Comparison of ENCODE assay signal across 13 mouse cellular contexts in the genomic region with DNA sequence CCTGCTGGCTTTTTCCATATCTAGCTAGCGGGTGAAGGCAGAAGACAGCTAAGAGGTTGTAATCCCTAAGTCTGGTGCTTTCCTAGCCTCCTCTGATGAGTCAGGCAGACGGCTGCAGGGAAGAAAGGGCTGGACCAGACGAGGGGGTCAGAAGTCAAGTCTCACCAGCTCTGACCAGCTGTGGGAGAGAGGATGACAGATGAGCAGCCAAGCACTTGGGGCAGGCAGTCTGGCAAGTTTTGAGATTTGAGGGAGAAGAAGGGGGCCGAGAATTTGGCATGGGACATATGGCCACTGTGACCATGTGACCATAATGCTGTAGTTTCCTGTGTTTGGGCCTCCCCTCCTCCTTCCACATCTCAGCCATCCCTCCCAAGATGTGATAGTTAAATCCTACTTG. TPM values are rescaled to one million over a fixed set of nuclear protein-coding genes. Genes with fewer than 3 reads are reported as not detected.
DNase-seq lines count a peak whose midpoint lies in the region; ATAC-seq and TF ChIP-seq lines count a peak whose summit lies in the region.
"Had no signal": no experiment of that assay in that cellular context is flagged by ENCODE, and none has a peak within 500 bp of the region (broad histone marks: within the 10 kb centered on the region; RNA-seq: fewer than 3 reads in every experiment).

No protein-coding gene starts in this region.

- H3K27ac ChIP-seq in forebrain, embryonic 10.5 days, result peak overlapping the region; percentile 36; the same call in 1 of the 2 replicates
- no peak overlapping the region for H3K27ac ChIP-seq in forebrain, embryonic 16.5 days (ENCODE audit: low read length)
- peak overlapping the region; percentile 32 for H3K27ac ChIP-seq in liver, embryonic 14.5 days
- no peak overlapping the region; the same call in 1 of the 2 replicates for H3K27ac ChIP-seq in liver, embryonic 11.5 days (ENCODE audit: low read depth, low read length)
- 0 out of 2 replicates have a peak overlapping the region, but pooled peaks have one; percentile 2 for H3K27ac ChIP-seq in limb, embryonic 10.5 days
- H3K27ac ChIP-seq in stomach, embryonic 16.5 days (ENCODE audit: low read length), result 0 out of 2 replicates have a peak overlapping the region, but pooled peaks have one; percentile 29
- H3K27ac ChIP-seq: forebrain, embryonic 13.5 days; heart, embryonic 15.5 days had no signal

- H3K4me3 ChIP-seq in forebrain, embryonic 10.5 days, result no peak overlapping the region
- no peak overlapping the region for H3K4me3 ChIP-seq in forebrain, embryonic 16.5 days (replicated peaks; ENCODE audit: low read length)
- H3K4me3 ChIP-seq in liver, embryonic 14.5 days (ENCODE audit: insufficient read depth in 1 of 2, low read depth in 2 of 2, low read length in 2 of 2), result no peak overlapping the region
- H3K4me3 ChIP-seq in liver, embryonic 11.5 days (ENCODE audit: low read depth, low read length), result no peak overlapping the region
- no peak overlapping the region for H3K4me3 ChIP-seq in limb, embryonic 10.5 days
- H3K4me3 ChIP-seq in stomach, embryonic 16.5 days (replicated peaks; ENCODE audit: low read length), result no peak overlapping the region
- H3K4me3 ChIP-seq: forebrain, embryonic 13.5 days; heart, embryonic 15.5 days had no signal

- WGBS in forebrain, embryonic 10.5 days, result 45% methylated on average over 4 of the region's 4 CpGs
- WGBS in forebrain, embryonic 16.5 days, result 78% methylated on average over 4 of the region's 4 CpGs
- 65% methylated on average over 4 of the region's 4 CpGs for WGBS in liver, embryonic 14.5 days (ENCODE audit: insufficient replicate concordance)
- WGBS in liver, embryonic 11.5 days, result 53% methylated on average over 4 of the region's 4 CpGs
- 12% methylated on average over 4 of the region's 4 CpGs for WGBS in limb, embryonic 10.5 days
- WGBS in stomach, embryonic 16.5 days, result 42% methylated on average over 4 of the region's 4 CpGs

- no peak for DNase-seq in forebrain, embryonic 10.5 days (ENCODE audit: extremely low spot score, low spot score)
- no peak for DNase-seq in liver, embryonic 14.5 days (ENCODE audit: low read depth in 3 of 3, low spot score in 3 of 3)
- DNase-seq in liver, embryonic 11.5 days (ENCODE audit: low spot score), result no peak
- DNase-seq in limb, embryonic 10.5 days (ENCODE audit: low spot score), result no peak
- DNase-seq in T-cell, adult 2 months (ENCODE audit: low spot score), result no peak
- no peak for DNase-seq in urinary bladder, postnatal 36 days (ENCODE audit: low spot score in 2 of 2)
- DNase-seq: adrenal gland, postnatal 10 days; gastrocnemius, postnatal 14 days; thymus, postnatal 4 days had no signal

- H3K9ac ChIP-seq in forebrain, embryonic 16.5 days (replicated peaks; ENCODE audit: low read depth, low read length), result no peak overlapping the region
- H3K9ac ChIP-seq in liver, embryonic 14.5 days (replicated peaks), result peak overlapping the region; percentile 23; the same call in 1 of the 2 replicates
- no peak overlapping the region for H3K9ac ChIP-seq in liver, embryonic 11.5 days (ENCODE audit: low read depth, low read length)
- no peak overlapping the region for H3K9ac ChIP-seq in stomach, embryonic 16.5 days (ENCODE audit: low read length)
- H3K9ac ChIP-seq: forebrain, embryonic 13.5 days; heart, embryonic 15.5 days had no signal

- no peak overlapping the region for H3K4me2 ChIP-seq in forebrain, embryonic 16.5 days (ENCODE audit: low read length)
- H3K4me2 ChIP-seq in liver, embryonic 14.5 days (ENCODE audit: low read depth), result peak overlapping the region; percentile 45
- H3K4me2 ChIP-seq in liver, embryonic 11.5 days, result no peak overlapping the region
- H3K4me2 ChIP-seq in stomach, embryonic 16.5 days (ENCODE audit: low read depth, low read length), result no peak overlapping the region
- H3K4me2 ChIP-seq: forebrain, embryonic 13.5 days; heart, embryonic 15.5 days had no signal

- H3K36me3 ChIP-seq in forebrain, embryonic 10.5 days (replicated peaks), result no peaks in the 10 kb centered on the region
- no peaks in the 10 kb centered on the region for H3K36me3 ChIP-seq in forebrain, embryonic 16.5 days (ENCODE audit: control insufficient read depth, insufficient read depth)
- H3K36me3 ChIP-seq in liver, embryonic 14.5 days (replicated peaks; ENCODE audit: control insufficient read depth, insufficient read depth, low read depth), result no peaks in the 10 kb centered on the region
- no peaks in the 10 kb centered on the region for H3K36me3 ChIP-seq in liver, embryonic 11.5 days (ENCODE audit: control insufficient read depth, insufficient read depth, low read length)
- no peaks in the 10 kb centered on the region for H3K36me3 ChIP-seq in limb, embryonic 10.5 days
- no peaks in the 10 kb centered on the region for H3K36me3 ChIP-seq in stomach, embryonic 16.5 days (ENCODE audit: control insufficient read depth, insufficient read depth, low read length)
- H3K36me3 ChIP-seq: heart, embryonic 15.5 days had no signal

- ATAC-seq in forebrain, embryonic 16.5 days, result no peak
- 0 out of 2 replicates have a peak, but pooled peaks have one; percentile 6 for ATAC-seq in liver, embryonic 14.5 days (ENCODE audit: insufficient read depth)
- ATAC-seq in liver, embryonic 11.5 days (replicated peaks; ENCODE audit: low FRiP score), result no peak
- peak; percentile 72 for ATAC-seq in stomach, embryonic 16.5 days (ENCODE audit: insufficient read depth, low FRiP score)
- ATAC-seq: forebrain, embryonic 13.5 days had no signal

- H3K9me3 ChIP-seq in forebrain, embryonic 10.5 days, result no peaks in the 10 kb centered on the region
- H3K9me3 ChIP-seq in forebrain, embryonic 16.5 days (ENCODE audit: control insufficient read depth, low read length), result no peaks in the 10 kb centered on the region
- no peaks in the 10 kb centered on the region; the same call in 1 of the 2 replicates for H3K9me3 ChIP-seq in liver, embryonic 14.5 days (ENCODE audit: control insufficient read depth, low read length)
- H3K9me3 ChIP-seq in liver, embryonic 11.5 days (ENCODE audit: control insufficient read depth, low read length), result no peaks in the 10 kb centered on the region; the same call in 1 of the 2 replicates
- no peaks in the 10 kb centered on the region for H3K9me3 ChIP-seq in limb, embryonic 10.5 days (replicated peaks)
- no peaks in the 10 kb centered on the region for H3K9me3 ChIP-seq in stomach, embryonic 16.5 days (replicated peaks; ENCODE audit: control insufficient read depth, low read length)
- H3K9me3 ChIP-seq: forebrain, embryonic 13.5 days; heart, embryonic 15.5 days had no signal

- TF ChIP-seq EP300 in liver, embryonic 14.5 days (IDR thresholded peaks at IDR 0.05; ENCODE audit: low read depth), result no peak

- no peak for TF ChIP-seq CTCF in liver, embryonic 14.5 days (IDR thresholded peaks at IDR 0.05; ENCODE audit: low read depth)

- H3K27me3 ChIP-seq in forebrain, embryonic 10.5 days (ENCODE audit: poor library complexity, severe bottlenecking), result peaks cover 14% of the 10 kb centered on the region; the same call in 1 of the 2 replicates
- H3K27me3 ChIP-seq in forebrain, embryonic 16.5 days (replicated peaks; ENCODE audit: control insufficient read depth, insufficient read depth, low read length), result no peaks in the 10 kb centered on the region
- no peaks in the 10 kb centered on the region for H3K27me3 ChIP-seq in liver, embryonic 14.5 days (ENCODE audit: control insufficient read depth, insufficient read depth, low read length)
- H3K27me3 ChIP-seq in liver, embryonic 11.5 days (replicated peaks; ENCODE audit: control insufficient read depth, insufficient read depth, low read length), result no peaks in the 10 kb centered on the region
- H3K27me3 ChIP-seq in limb, embryonic 10.5 days (ENCODE audit: low read depth, poor library complexity, severe bottlenecking), result peaks cover 12% of the 10 kb centered on the region
- no peaks in the 10 kb centered on the region for H3K27me3 ChIP-seq in stomach, embryonic 16.5 days (ENCODE audit: control insufficient read depth, insufficient read depth, low read length)
- H3K27me3 ChIP-seq: heart, embryonic 15.5 days had no signal

- H3K4me1 ChIP-seq in forebrain, embryonic 10.5 days, result peaks cover 48% of the 10 kb centered on the region
- H3K4me1 ChIP-seq in forebrain, embryonic 16.5 days (replicated peaks; ENCODE audit: control insufficient read depth, insufficient read depth, low read length), result peaks cover 12% of the 10 kb centered on the region
- H3K4me1 ChIP-seq in liver, embryonic 14.5 days (replicated peaks; ENCODE audit: control insufficient read depth in 2 of 2, insufficient read depth in 2 of 2, low read length in 1 of 2), result peaks cover 16 to 33% of the 10 kb centered on the region in 2 experiments
- H3K4me1 ChIP-seq in liver, embryonic 11.5 days (replicated peaks; ENCODE audit: control insufficient read depth, insufficient read depth, low read length), result peaks cover 31% of the 10 kb centered on the region
- peaks cover 54% of the 10 kb centered on the region for H3K4me1 ChIP-seq in limb, embryonic 10.5 days
- peaks cover 16% of the 10 kb centered on the region for H3K4me1 ChIP-seq in stomach, embryonic 16.5 days (ENCODE audit: control insufficient read depth, insufficient read depth, low read length)
- H3K4me1 ChIP-seq: heart, embryonic 15.5 days had no signal

RNA-seq across cellular contexts. Expression of gene Atp2b4, which starts 42.5 kb away (rescaled TPM):
- 3.2 and 4.2 TPM in 2 replicates for polyA plus RNA-seq in forebrain, embryonic 10.5 days (2016; fragmentation: Nextera tagmentation; extraction: Ambion mirVana)
- polyA plus RNA-seq in forebrain, embryonic 16.5 days (2015; fragmentation: Nextera tagmentation; extraction: Ambion mirVana), result 9.3 and 11.1 TPM in 2 replicates
- 13.3 and 16.5 TPM in 2 replicates for polyA plus RNA-seq in liver, embryonic 14.5 days (2012; rRNA removed)
- 33.1 and 37.7 TPM in 2 replicates for polyA plus RNA-seq in liver, embryonic 14.5 days (2014; fragmentation: Nextera tagmentation; extraction: Ambion mirVana)
- polyA plus RNA-seq in liver, embryonic 11.5 days (2014; fragmentation: Nextera tagmentation; extraction: Ambion mirVana), result 17.1 and 19.6 TPM in 2 replicates
- 2.5 and 3.5 TPM in 2 replicates for polyA plus RNA-seq in limb, embryonic 10.5 days (2016; fragmentation: Nextera tagmentation; extraction: Ambion mirVana)
- polyA plus RNA-seq in stomach, embryonic 16.5 days (2015; fragmentation: Nextera tagmentation; extraction: Ambion mirVana), result 22.3 and 23.9 TPM in 2 replicates

Comparison
In these comparisons a context has a peak if more than half of its experiments do, and no peak if none do; other contexts are left out.
1. H3K27ac ChIP-seq: peak in forebrain, embryonic 10.5 days (single experiment), liver, embryonic 14.5 days (single experiment), limb, embryonic 10.5 days (single experiment) and stomach, embryonic 16.5 days (single experiment); none in forebrain, embryonic 16.5 days (single experiment) and liver, embryonic 11.5 days (single experiment).
2. ATAC-seq: peak in liver, embryonic 14.5 days (single experiment) and stomach, embryonic 16.5 days (single experiment); none in forebrain, embryonic 16.5 days (single experiment) and liver, embryonic 11.5 days (single experiment).